8 mouse cellular contexts compared by ENCODE assay signal in genomic region chr11:115358468-115358867, GRCm38 (mm10). TPM values are rescaled to one million over a fixed set of nuclear protein-coding genes. Genes with fewer than 3 reads are reported as not detected.
DNase-seq lines count a peak whose midpoint lies in the region; ATAC-seq and TF ChIP-seq lines count a peak whose summit lies in the region.

No protein-coding gene starts in this region.

- H3K4me2 ChIP-seq in kidney, embryonic 15.5 days = no peak overlapping the region
- no peak overlapping the region for H3K4me2 ChIP-seq in forebrain, postnatal 0 days (ENCODE audit: low read depth)
- no peak overlapping the region for H3K4me2 ChIP-seq in hindbrain, embryonic 16.5 days (ENCODE audit: low read length)
- H3K4me2 ChIP-seq in stomach, embryonic 15.5 days = no peak overlapping the region

- H3K27me3 ChIP-seq in kidney, embryonic 15.5 days = peaks cover 20% of the 10 kb centered on the region
- no peaks in the 10 kb centered on the region for H3K27me3 ChIP-seq in forebrain, postnatal 0 days (ENCODE audit: insufficient read depth, low read length)
- no peaks in the 10 kb centered on the region for H3K27me3 ChIP-seq in hindbrain, embryonic 16.5 days (replicated peaks; ENCODE audit: control insufficient read depth, insufficient read depth, low read length)
- 0 out of 2 replicates have a peak, but pooled peaks cover 5% of the 10 kb centered on the region for H3K27me3 ChIP-seq in stomach, embryonic 15.5 days (replicated peaks)

- H3K36me3 ChIP-seq in kidney, embryonic 15.5 days = no peaks in the 10 kb centered on the region
- H3K36me3 ChIP-seq in forebrain, postnatal 0 days (ENCODE audit: insufficient read depth) = peaks cover 17% of the 10 kb centered on the region
- H3K36me3 ChIP-seq in hindbrain, embryonic 16.5 days (ENCODE audit: control insufficient read depth, insufficient read depth, low read length) = peaks cover 16% of the 10 kb centered on the region
- H3K36me3 ChIP-seq in stomach, embryonic 15.5 days = no peaks in the 10 kb centered on the region

- intact Hi-C loops in left cerebral cortex, postnatal 4 days (cut with DNase I) = loop anchor here (5.0 to 10.0 kb wide), 2 partner anchors 114 to 154 kb away; no protein-coding TSS in a partner anchor

- ATAC-seq in kidney, embryonic 15.5 days (replicated peaks; ENCODE audit: low FRiP score) = no peak
- ATAC-seq in forebrain, postnatal 0 days = peak; percentile 76; the same call in 1 of the 2 replicates
- peak; percentile 35; the same call in 1 of the 2 replicates for ATAC-seq in hindbrain, embryonic 16.5 days
- ATAC-seq in stomach, embryonic 15.5 days (ENCODE audit: insufficient read depth, low FRiP score, low read depth) = no peak

- TF ChIP-seq CTCF in forebrain, postnatal 0 days (IDR thresholded peaks at IDR 0.05; ENCODE audit: low read depth) = peak; percentile 71

- H3K4me1 ChIP-seq in kidney, embryonic 15.5 days = peaks cover 23% of the 10 kb centered on the region
- H3K4me1 ChIP-seq in forebrain, postnatal 0 days (ENCODE audit: insufficient read depth) = peaks cover 4% of the 10 kb centered on the region; the same call in 1 of the 2 replicates
- H3K4me1 ChIP-seq in hindbrain, embryonic 16.5 days (ENCODE audit: control insufficient read depth, insufficient read depth, low read depth, low read length) = peaks cover 8% of the 10 kb centered on the region
- H3K4me1 ChIP-seq in stomach, embryonic 15.5 days = peaks cover 17% of the 10 kb centered on the region

- H3K9ac ChIP-seq in kidney, embryonic 15.5 days = no peak overlapping the region
- no peak overlapping the region for H3K9ac ChIP-seq in forebrain, postnatal 0 days
- no peak overlapping the region; the same call in 1 of the 2 replicates for H3K9ac ChIP-seq in hindbrain, embryonic 16.5 days (ENCODE audit: low read depth, low read length)
- no peak overlapping the region for H3K9ac ChIP-seq in stomach, embryonic 15.5 days

- no peak overlapping the region for H3K4me3 ChIP-seq in kidney, embryonic 15.5 days (replicated peaks)
- no peak overlapping the region for H3K4me3 ChIP-seq in forebrain, postnatal 0 days (ENCODE audit: low read depth, low read length)
- no peak overlapping the region for H3K4me3 ChIP-seq in hindbrain, embryonic 16.5 days (ENCODE audit: low read length)
- no peak overlapping the region for H3K4me3 ChIP-seq in stomach, embryonic 15.5 days (replicated peaks)

- DNase-seq in kidney, adult 11 months = peak; percentile 49
- DNase-seq in cerebellum, adult 11-12 months = peak; percentile 79
- peak; percentile 87 for DNase-seq in forebrain, postnatal 0 days
- peak; percentile 81 for DNase-seq in left cerebral cortex, postnatal 4 days
- peak; percentile 89 for DNase-seq in naive thymus-derived CD4-positive, alpha-beta T cell, adult 2 months (ENCODE audit: low read depth)

- no peaks in the 10 kb centered on the region for H3K9me3 ChIP-seq in kidney, embryonic 15.5 days (replicated peaks)
- H3K9me3 ChIP-seq in forebrain, postnatal 0 days (ENCODE audit: low read length) = no peaks in the 10 kb centered on the region
- no peaks in the 10 kb centered on the region for H3K9me3 ChIP-seq in hindbrain, embryonic 16.5 days (ENCODE audit: control insufficient read depth, low read length)
- no peaks in the 10 kb centered on the region for H3K9me3 ChIP-seq in stomach, embryonic 15.5 days

- WGBS in kidney, embryonic 15.5 days = 15% methylated on average over 5 of the region's 5 CpGs
- 19% methylated on average over 5 of the region's 5 CpGs for WGBS in forebrain, postnatal 0 days
- 14% methylated on average over 5 of the region's 5 CpGs for WGBS in hindbrain, embryonic 16.5 days
- WGBS in stomach, embryonic 15.5 days = 19% methylated on average over 5 of the region's 5 CpGs

- no peak overlapping the region for H3K27ac ChIP-seq in kidney, embryonic 15.5 days
- H3K27ac ChIP-seq in forebrain, postnatal 0 days (ENCODE audit: low read depth, low read length) = peak overlapping the region; percentile 42; the same call in 1 of the 2 replicates
- peak overlapping the region; percentile 62 for H3K27ac ChIP-seq in hindbrain, embryonic 16.5 days (ENCODE audit: low read depth, low read length)
- peak overlapping the region; percentile 68; the same call in 1 of the 2 replicates for H3K27ac ChIP-seq in stomach, embryonic 15.5 days

RNA-seq across cellular contexts. Expression of gene Hid1, which starts 9.1 kb away (rescaled TPM):
- 6.7 and 8.1 TPM in 2 replicates for polyA plus RNA-seq in kidney, embryonic 15.5 days (2015; fragmentation: Nextera tagmentation; extraction: Ambion mirVana)
- 52.4 and 54.5 TPM in 2 replicates for total RNA-seq in forebrain, postnatal 0 days (2014; rRNA removed)
- 42.8 and 46.6 TPM in 2 replicates for polyA plus RNA-seq in forebrain, postnatal 0 days (2015; fragmentation: Nextera tagmentation; extraction: Ambion mirVana)
- 66.9 and 67.8 TPM in 2 replicates for polyA plus RNA-seq in hindbrain, embryonic 16.5 days (2015; fragmentation: Nextera tagmentation; extraction: Ambion mirVana)
- total RNA-seq in left cerebral cortex, postnatal 4 days (2021) = 10 to 100 TPM; 72.7 to 80.6 TPM
- 32.9 and 41.0 TPM in 2 replicates for polyA plus RNA-seq in stomach, embryonic 15.5 days (2015; fragmentation: Nextera tagmentation; extraction: Ambion mirVana)

RNA-seq across cellular contexts. Expression of gene Cdr2l, which starts 23.2 kb away (rescaled TPM):
- 10.6 and 10.7 TPM in 2 replicates for polyA plus RNA-seq in kidney, embryonic 15.5 days (2015; fragmentation: Nextera tagmentation; extraction: Ambion mirVana)
- total RNA-seq in forebrain, postnatal 0 days (2014; rRNA removed) = 43.0 and 45.8 TPM in 2 replicates
- 14.4 and 16.9 TPM in 2 replicates for polyA plus RNA-seq in forebrain, postnatal 0 days (2015; fragmentation: Nextera tagmentation; extraction: Ambion mirVana)
- polyA plus RNA-seq in hindbrain, embryonic 16.5 days (2015; fragmentation: Nextera tagmentation; extraction: Ambion mirVana) = 16.1 and 18.0 TPM in 2 replicates
- 10 to 100 TPM; 31.4 to 33.1 TPM for total RNA-seq in left cerebral cortex, postnatal 4 days (2021)
- 10.0 and 10.5 TPM in 2 replicates for polyA plus RNA-seq in stomach, embryonic 15.5 days (2015; fragmentation: Nextera tagmentation; extraction: Ambion mirVana)

RNA-seq across cellular contexts. Expression of gene Otop3, which starts 23.9 kb away (rescaled TPM):
- not detected in 2 replicates for polyA plus RNA-seq in kidney, embryonic 15.5 days (2015; fragmentation: Nextera tagmentation; extraction: Ambion mirVana)
- 0.31 and 0.48 TPM in 2 replicates for total RNA-seq in forebrain, postnatal 0 days (2014; rRNA removed)
- 0.47 and 0.98 TPM in 2 replicates for polyA plus RNA-seq in forebrain, postnatal 0 days (2015; fragmentation: Nextera tagmentation; extraction: Ambion mirVana)
- 2.3 and 2.7 TPM in 2 replicates for polyA plus RNA-seq in hindbrain, embryonic 16.5 days (2015; fragmentation: Nextera tagmentation; extraction: Ambion mirVana)
- under 1 TPM in 1 of 2 experiments, not detected in 1; 0.42 TPM for total RNA-seq in left cerebral cortex, postnatal 4 days (2021)
- 2.4 and 2.7 TPM in 2 replicates for polyA plus RNA-seq in stomach, embryonic 15.5 days (2015; fragmentation: Nextera tagmentation; extraction: Ambion mirVana)

RNA-seq across cellular contexts. Expression of gene Ush1g, which starts 36.6 kb away (rescaled TPM):
- not detected in 2 replicates for polyA plus RNA-seq in kidney, embryonic 15.5 days (2015; fragmentation: Nextera tagmentation; extraction: Ambion mirVana)
- 0.23 and 0.33 TPM in 2 replicates for total RNA-seq in forebrain, postnatal 0 days (2014; rRNA removed)
- polyA plus RNA-seq in forebrain, postnatal 0 days (2015; fragmentation: Nextera tagmentation; extraction: Ambion mirVana) = 0.06 and 0.09 TPM in 2 replicates
- 0.16 and 0.25 TPM in 2 replicates for polyA plus RNA-seq in hindbrain, embryonic 16.5 days (2015; fragmentation: Nextera tagmentation; extraction: Ambion mirVana)
- under 1 TPM in 1 of 2 experiments, not detected in 1; 0.24 TPM for total RNA-seq in left cerebral cortex, postnatal 4 days (2021)
- polyA plus RNA-seq in stomach, embryonic 15.5 days (2015; fragmentation: Nextera tagmentation; extraction: Ambion mirVana) = 0.26 and 0.35 TPM in 2 replicates

RNA-seq across cellular contexts. Expression of gene Mrpl58, which starts 45.1 kb away (rescaled TPM):
- 204 and 209 TPM in 2 replicates for polyA plus RNA-seq in kidney, embryonic 15.5 days (2015; fragmentation: Nextera tagmentation; extraction: Ambion mirVana)
- 82.1 and 86.1 TPM in 2 replicates for total RNA-seq in forebrain, postnatal 0 days (2014; rRNA removed)
- polyA plus RNA-seq in forebrain, postnatal 0 days (2015; fragmentation: Nextera tagmentation; extraction: Ambion mirVana) = 201 and 203 TPM in 2 replicates
- polyA plus RNA-seq in hindbrain, embryonic 16.5 days (2015; fragmentation: Nextera tagmentation; extraction: Ambion mirVana) = 185 and 186 TPM in 2 replicates
- 100 to 1,000 TPM in 1 of 2 experiments, 10 to 100 TPM in 1; 97.9 to 109 TPM for total RNA-seq in left cerebral cortex, postnatal 4 days (2021)
- 184 and 196 TPM in 2 replicates for polyA plus RNA-seq in stomach, embryonic 15.5 days (2015; fragmentation: Nextera tagmentation; extraction: Ambion mirVana)

Comparison
In these comparisons a context has a peak if more than half of its experiments do, and no peak if none do; other contexts are left out.
1. ATAC-seq: peak in forebrain, postnatal 0 days (single experiment) and hindbrain, embryonic 16.5 days (single experiment); none in kidney, embryonic 15.5 days (single experiment) and stomach, embryonic 15.5 days (single experiment).
2. Peak in every context shown above with its lines, with median percentiles within 50 percentile points of each other: DNase-seq.